Mouse (Mus musculus): ENCODE results near the gene Birc2. TPM values are rescaled to one million over a fixed set of nuclear protein-coding genes. Genes with fewer than 3 reads are reported as not detected.

The Birc2 gene
- polyA plus RNA-seq, 1 experiment from 2014 or later, result 29.7 TPM

DNA sequence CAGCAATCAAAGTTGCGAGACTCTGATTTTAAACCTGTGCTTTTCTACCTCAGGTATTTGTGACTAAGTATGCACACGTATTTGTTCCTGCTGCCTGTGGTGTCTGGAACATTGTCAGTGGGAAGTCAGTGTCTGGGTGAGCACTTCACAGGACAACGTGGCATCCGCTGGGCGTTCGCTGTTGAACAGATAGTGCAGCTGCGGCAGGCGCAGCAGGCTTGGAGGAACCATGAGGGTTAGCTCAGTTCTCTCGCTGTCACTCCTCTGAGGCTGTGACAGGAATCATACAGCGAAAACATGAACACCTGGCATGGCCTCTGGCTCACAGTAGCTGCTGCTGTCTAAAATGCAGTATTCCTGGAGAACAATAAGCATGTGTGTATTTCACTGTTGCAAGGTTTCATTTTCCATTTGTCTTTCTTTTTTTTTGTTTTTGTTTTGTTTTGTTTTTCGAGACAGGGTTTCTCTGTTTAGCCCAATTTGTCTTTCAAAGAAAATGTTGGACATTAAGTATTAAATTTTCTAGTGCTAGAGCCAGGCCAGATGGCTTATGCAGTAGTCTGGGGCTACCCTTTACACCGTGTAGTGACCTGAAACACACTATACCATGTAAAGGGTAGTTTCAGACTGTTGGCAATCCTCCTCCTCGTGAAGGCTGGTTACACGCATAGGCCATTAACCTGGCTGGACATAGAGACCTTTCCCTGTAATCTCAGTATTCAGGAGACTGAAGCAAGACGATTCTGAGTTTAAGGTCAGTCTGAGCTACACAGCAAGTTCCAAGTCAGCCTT lies 52.8 kb downstream of the Birc2 start:
- ATAC-seq (replicated peaks; ENCODE audit: extremely low read depth, insufficient read depth, low FRiP score), result peak; percentile 65
- Histone ChIP-seq H3K9ac (ENCODE audit: low read length) (no peak overlapping the region; the same call in 1 of the 2 replicates), H3K27ac (ENCODE audit: low read length) (peak overlapping the region; percentile 57), H3K36me3 (ENCODE audit: control insufficient read depth, insufficient read depth) (peaks cover 7% of the 10 kb centered on the region), H3K9me3 (replicated peaks; ENCODE audit: control insufficient read depth, low read length) (no peaks in the 10 kb centered on the region), H3K4me1 (ENCODE audit: control insufficient read depth, insufficient read depth, low read length) (peaks cover 17% of the 10 kb centered on the region), H3K4me2 (ENCODE audit: low read depth, low read length) (no peak overlapping the region), H3K4me3 (ENCODE audit: low read length) (no peak overlapping the region), H3K27me3 (ENCODE audit: control insufficient read depth, insufficient read depth, low read length) (no peaks in the 10 kb centered on the region)
- WGBS, result 67% methylated on average over 15 of the region's 15 CpGs

DNA sequence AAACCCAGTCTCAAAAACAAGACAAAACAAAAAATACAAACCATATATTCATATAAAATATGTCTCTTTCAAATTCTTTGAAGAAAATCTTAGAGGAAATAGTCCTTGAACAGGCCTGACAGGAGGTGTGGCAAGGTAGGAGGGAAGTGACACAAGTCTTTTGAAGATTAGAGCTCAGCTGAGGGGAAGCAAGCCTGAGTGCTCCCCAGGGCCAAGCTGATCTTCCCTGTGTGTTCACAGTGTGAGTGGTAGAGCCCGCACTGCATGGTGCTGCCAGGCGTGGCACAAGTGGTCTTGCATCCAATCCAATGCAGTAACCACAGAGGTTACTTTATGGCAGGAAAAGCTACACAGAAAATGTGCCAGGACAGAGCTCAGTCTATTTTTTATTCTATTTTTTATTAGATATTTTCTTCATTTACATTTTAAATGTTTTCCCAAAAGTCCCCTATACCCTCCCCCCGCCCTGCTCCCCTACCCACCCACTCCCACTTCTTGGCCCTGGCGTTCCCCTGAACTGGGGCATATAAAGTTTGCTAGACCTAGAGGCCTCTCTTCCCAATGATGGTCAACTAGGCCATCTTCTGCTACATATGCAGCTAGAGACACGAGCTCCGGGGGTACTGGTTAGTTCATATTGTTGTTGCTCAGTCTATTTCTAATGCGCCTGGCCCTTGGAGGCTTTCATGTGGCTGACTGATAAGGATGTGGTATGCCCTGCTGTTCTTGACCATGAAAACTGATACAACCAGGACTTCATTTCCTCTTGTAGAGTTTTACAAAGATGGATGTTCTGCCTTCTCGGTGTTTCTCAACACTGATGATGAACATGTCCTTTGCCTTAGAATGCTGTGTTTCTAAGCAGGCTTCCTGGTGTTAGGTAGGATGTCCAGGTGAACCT lies 56.4 kb downstream of the Birc2 start:
- Histone ChIP-seq H3K27me3 (ENCODE audit: control insufficient read depth, insufficient read depth, low read length) (no peaks in the 10 kb centered on the region), H3K36me3 (ENCODE audit: control insufficient read depth, insufficient read depth) (peaks cover 17% of the 10 kb centered on the region), H3K27ac (ENCODE audit: low read length) (no peak overlapping the region), H3K9ac (ENCODE audit: low read length) (no peak overlapping the region), H3K9me3 (replicated peaks; ENCODE audit: control insufficient read depth, low read length) (no peaks in the 10 kb centered on the region; the same call in 1 of the 2 replicates), H3K4me3 (ENCODE audit: low read length) (no peak overlapping the region), H3K4me2 (ENCODE audit: low read depth, low read length) (no peak overlapping the region), H3K4me1 (ENCODE audit: control insufficient read depth, insufficient read depth, low read length) (peaks cover 17% of the 10 kb centered on the region)
- ATAC-seq (replicated peaks; ENCODE audit: extremely low read depth, insufficient read depth, low FRiP score), result no peak
- 85% methylated on average over 8 of the region's 8 CpGs for WGBS

DNA sequence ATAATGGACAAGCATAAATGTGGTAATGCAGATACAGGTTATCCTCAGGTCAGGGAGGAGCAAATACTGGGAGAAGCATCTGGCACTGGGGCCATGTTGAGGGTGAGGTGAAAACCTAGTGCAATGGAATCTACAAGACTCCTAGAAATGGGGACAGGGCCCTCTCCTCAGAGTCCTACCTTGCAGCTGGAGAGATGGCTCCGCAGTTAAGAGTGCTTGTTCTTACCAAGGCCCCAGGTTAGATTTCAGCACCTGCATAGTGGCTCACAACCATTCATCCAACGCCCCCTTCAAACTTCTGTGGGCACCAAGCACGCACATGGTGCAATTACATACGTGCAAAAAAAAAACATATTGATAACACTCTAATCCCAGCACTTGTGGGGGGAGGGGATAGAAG lies 57.1 kb downstream of the Birc2 start:
- peaks cover 17% of the 10 kb centered on the region for H3K36me3 ChIP-seq (ENCODE audit: control insufficient read depth, insufficient read depth)
- H3K4me1 ChIP-seq (ENCODE audit: control insufficient read depth, insufficient read depth, low read length), result peaks cover 11% of the 10 kb centered on the region
- no peak overlapping the region for H3K4me3 ChIP-seq (ENCODE audit: low read length)
- H3K27ac ChIP-seq (ENCODE audit: low read length), result no peak overlapping the region
- H3K27me3 ChIP-seq (ENCODE audit: control insufficient read depth, insufficient read depth, low read length), result no peaks in the 10 kb centered on the region
- H3K9ac ChIP-seq (ENCODE audit: low read length), result no peak overlapping the region
- WGBS, result 92% methylated on average over 4 of the region's 4 CpGs
- no peak for ATAC-seq (replicated peaks; ENCODE audit: extremely low read depth, insufficient read depth, low FRiP score)
- no peak overlapping the region for H3K4me2 ChIP-seq (ENCODE audit: low read depth, low read length)
- H3K9me3 ChIP-seq (replicated peaks; ENCODE audit: control insufficient read depth, low read length), result no peaks in the 10 kb centered on the region; the same call in 1 of the 2 replicates

DNA sequence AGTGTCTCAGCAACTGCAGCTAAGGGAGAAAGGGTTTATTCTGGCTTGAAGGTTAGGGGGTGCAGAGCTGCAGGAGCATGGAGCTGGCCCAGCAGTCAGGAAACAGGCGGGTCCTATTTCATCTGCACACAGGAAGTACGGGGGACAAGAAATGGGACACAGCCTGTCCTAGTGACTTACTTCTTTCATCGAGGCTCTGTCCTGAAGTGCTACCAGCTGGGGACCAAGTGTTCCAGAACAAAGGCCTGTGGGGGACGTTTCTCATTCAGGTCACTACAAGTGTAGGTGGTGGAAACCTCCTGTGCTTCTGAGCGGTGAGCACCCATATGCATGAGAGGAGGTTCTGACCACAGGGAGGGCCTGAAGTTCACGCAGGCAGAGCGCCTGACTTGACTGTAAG lies 58.1 kb downstream of the Birc2 start:
- WGBS, result 85% methylated on average over 7 of the region's 7 CpGs
- Histone ChIP-seq H3K27ac (ENCODE audit: low read length) (no peak overlapping the region), H3K9ac (ENCODE audit: low read length) (no peak overlapping the region), H3K4me1 (ENCODE audit: control insufficient read depth, insufficient read depth, low read length) (peaks cover 5% of the 10 kb centered on the region), H3K9me3 (replicated peaks; ENCODE audit: control insufficient read depth, low read length) (no peaks in the 10 kb centered on the region; the same call in 1 of the 2 replicates), H3K27me3 (ENCODE audit: control insufficient read depth, insufficient read depth, low read length) (no peaks in the 10 kb centered on the region), H3K4me2 (ENCODE audit: low read depth, low read length) (no peak overlapping the region), H3K36me3 (ENCODE audit: control insufficient read depth, insufficient read depth) (peaks cover 18% of the 10 kb centered on the region), H3K4me3 (ENCODE audit: low read length) (no peak overlapping the region)
- no peak for ATAC-seq (replicated peaks; ENCODE audit: extremely low read depth, insufficient read depth, low FRiP score)

DNA sequence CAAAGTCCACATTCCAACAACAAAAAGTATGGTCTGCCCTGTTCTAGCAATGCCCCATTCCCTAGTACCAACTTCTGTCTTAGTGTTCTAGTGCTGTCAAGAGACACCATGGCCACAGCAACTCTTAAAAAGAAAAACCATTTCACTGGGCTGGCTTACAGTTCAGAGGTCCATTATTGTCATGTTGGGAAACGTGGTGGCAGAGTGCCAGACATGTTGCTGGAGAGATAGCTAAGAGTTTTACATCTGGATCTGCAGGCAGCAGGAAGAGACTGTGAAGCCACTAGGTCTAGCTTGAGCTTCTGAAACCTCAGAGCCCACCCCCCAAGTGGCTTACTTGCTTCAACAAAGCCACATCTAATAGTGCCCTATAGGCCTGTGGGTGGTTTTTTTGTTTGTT lies 59.2 kb downstream of the Birc2 start:
- Histone ChIP-seq H3K4me3 (ENCODE audit: low read length) (no peak overlapping the region), H3K27me3 (ENCODE audit: control insufficient read depth, insufficient read depth, low read length) (no peaks in the 10 kb centered on the region), H3K9ac (ENCODE audit: low read length) (no peak overlapping the region), H3K27ac (ENCODE audit: low read length) (no peak overlapping the region), H3K9me3 (replicated peaks; ENCODE audit: control insufficient read depth, low read length) (no peaks in the 10 kb centered on the region; the same call in 1 of the 2 replicates), H3K36me3 (ENCODE audit: control insufficient read depth, insufficient read depth) (peaks cover 20% of the 10 kb centered on the region), H3K4me1 (ENCODE audit: control insufficient read depth, insufficient read depth, low read length) (peaks cover 2% of the 10 kb centered on the region), H3K4me2 (ENCODE audit: low read depth, low read length) (no peak overlapping the region)
- WGBS, result 48% methylated on average over 1 of the region's 1 CpGs
- no peak for ATAC-seq (replicated peaks; ENCODE audit: extremely low read depth, insufficient read depth, low FRiP score)

DNA sequence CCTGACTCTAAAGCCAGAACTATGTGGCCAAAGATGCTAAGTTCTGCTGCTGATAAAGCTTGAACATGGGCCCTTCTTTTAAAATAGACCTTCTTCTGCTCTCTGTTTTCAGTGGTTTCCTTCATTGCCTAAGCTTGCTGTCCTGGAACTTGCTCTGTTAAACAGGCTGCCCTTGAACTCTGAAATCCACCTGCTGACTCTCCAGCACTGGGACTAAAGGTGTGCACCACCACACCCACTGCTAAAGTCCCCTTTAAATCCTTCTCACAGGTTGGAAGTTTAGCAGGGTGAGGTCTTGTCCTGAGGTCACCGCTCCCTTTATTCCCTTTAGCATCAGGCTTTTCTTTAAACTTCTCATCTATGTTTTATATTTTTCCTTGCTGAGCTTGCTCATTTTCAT lies 59.9 kb downstream of the Birc2 start:
- H3K4me3 ChIP-seq (ENCODE audit: low read length), result no peak overlapping the region
- H3K4me1 ChIP-seq (ENCODE audit: control insufficient read depth, insufficient read depth, low read length), result peaks cover 10% of the 10 kb centered on the region
- H3K27ac ChIP-seq (ENCODE audit: low read length), result no peak overlapping the region
- H3K9me3 ChIP-seq (replicated peaks; ENCODE audit: control insufficient read depth, low read length), result no peaks in the 10 kb centered on the region; the same call in 1 of the 2 replicates
- H3K36me3 ChIP-seq (ENCODE audit: control insufficient read depth, insufficient read depth), result peaks cover 16% of the 10 kb centered on the region
- no peak overlapping the region for H3K4me2 ChIP-seq (ENCODE audit: low read depth, low read length)
- no peak for ATAC-seq (replicated peaks; ENCODE audit: extremely low read depth, insufficient read depth, low FRiP score)
- no peak overlapping the region for H3K9ac ChIP-seq (ENCODE audit: low read length)
- 100% methylated on average over 1 of the region's 1 CpGs for WGBS
- no peaks in the 10 kb centered on the region for H3K27me3 ChIP-seq (ENCODE audit: control insufficient read depth, insufficient read depth, low read length)

DNA sequence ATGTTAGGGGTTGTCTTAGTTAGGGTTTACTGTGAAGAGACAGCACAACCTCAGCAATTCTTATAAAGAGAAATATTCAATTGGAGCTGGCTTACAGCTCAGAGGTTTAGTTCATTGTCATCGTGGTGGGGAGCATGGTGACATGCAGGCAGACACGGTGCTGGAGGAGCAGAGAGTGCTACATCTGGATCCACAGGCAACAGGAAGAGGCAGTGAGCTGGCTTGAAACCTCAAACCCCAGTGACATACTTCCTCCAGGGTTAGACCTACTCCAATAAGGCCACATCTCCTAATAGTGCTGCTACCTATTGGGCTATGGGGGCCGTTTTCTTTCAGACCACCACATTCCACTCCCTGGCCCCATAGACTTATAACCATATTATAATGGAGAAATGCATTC lies 60.9 kb downstream of the Birc2 start:
- peaks cover 12% of the 10 kb centered on the region for H3K4me1 ChIP-seq (ENCODE audit: control insufficient read depth, insufficient read depth, low read length)
- no peak overlapping the region for H3K9ac ChIP-seq (ENCODE audit: low read length)
- H3K4me3 ChIP-seq (ENCODE audit: low read length), result no peak overlapping the region
- peaks cover 16% of the 10 kb centered on the region for H3K36me3 ChIP-seq (ENCODE audit: control insufficient read depth, insufficient read depth)
- H3K27me3 ChIP-seq (ENCODE audit: control insufficient read depth, insufficient read depth, low read length), result no peaks in the 10 kb centered on the region
- 85% methylated on average over 3 of the region's 3 CpGs for WGBS
- ATAC-seq (replicated peaks; ENCODE audit: extremely low read depth, insufficient read depth, low FRiP score), result no peak
- no peak overlapping the region for H3K27ac ChIP-seq (ENCODE audit: low read length)
- no peak overlapping the region for H3K4me2 ChIP-seq (ENCODE audit: low read depth, low read length)
- no peaks in the 10 kb centered on the region; the same call in 1 of the 2 replicates for H3K9me3 ChIP-seq (replicated peaks; ENCODE audit: control insufficient read depth, low read length)

DNA sequence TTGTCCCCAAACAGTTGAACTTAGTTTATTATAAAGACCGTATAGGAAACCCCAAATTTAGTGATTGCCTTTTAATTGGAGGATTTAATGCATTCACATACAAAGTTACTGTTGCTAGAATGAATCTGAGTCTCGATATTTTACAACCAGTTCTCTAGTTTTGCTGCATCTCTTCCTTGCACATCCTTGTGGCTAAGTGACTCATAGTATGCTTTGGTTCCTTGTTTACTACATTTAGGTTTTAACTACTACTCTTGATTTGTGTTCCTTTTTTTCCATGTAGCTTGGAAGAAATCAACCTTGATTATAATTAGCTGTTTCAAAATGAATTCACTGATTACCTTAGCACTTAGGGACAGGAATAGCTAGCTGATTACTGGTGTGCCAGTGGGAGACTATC lies 61.9 kb downstream of the Birc2 start:
- peaks cover 19% of the 10 kb centered on the region for H3K4me1 ChIP-seq (ENCODE audit: control insufficient read depth, insufficient read depth, low read length)
- no peaks in the 10 kb centered on the region for H3K27me3 ChIP-seq (ENCODE audit: control insufficient read depth, insufficient read depth, low read length)
- H3K4me2 ChIP-seq (ENCODE audit: low read depth, low read length), result no peak overlapping the region
- no peak overlapping the region for H3K27ac ChIP-seq (ENCODE audit: low read length)
- H3K9ac ChIP-seq (ENCODE audit: low read length), result no peak overlapping the region
- H3K9me3 ChIP-seq (replicated peaks; ENCODE audit: control insufficient read depth, low read length), result no peaks in the 10 kb centered on the region; the same call in 1 of the 2 replicates
- 89% methylated on average over 2 of the region's 2 CpGs for WGBS
- ATAC-seq (replicated peaks; ENCODE audit: extremely low read depth, insufficient read depth, low FRiP score), result no peak
- H3K36me3 ChIP-seq (ENCODE audit: control insufficient read depth, insufficient read depth), result peaks cover 16% of the 10 kb centered on the region
- H3K4me3 ChIP-seq (ENCODE audit: low read length), result no peak overlapping the region

DNA sequence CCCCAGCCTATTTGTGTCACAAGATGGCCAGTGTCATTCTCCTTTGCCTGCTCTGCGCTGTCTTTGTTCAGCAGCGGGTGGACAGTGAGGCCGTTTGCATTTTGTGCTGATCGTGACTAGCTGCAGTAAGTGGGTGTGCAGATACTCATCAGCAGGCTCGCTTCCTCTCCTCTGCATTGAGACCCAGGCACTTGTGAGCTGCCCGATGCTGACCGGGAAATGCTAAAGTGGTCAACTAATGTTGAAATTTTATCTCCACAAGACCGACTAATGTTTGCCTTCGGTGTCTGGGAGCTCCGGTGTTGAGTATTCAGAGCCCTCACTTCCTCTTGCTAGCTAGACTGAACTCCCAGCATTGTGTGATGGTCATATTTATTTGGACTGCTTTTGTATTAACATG lies 62.3 kb downstream of the Birc2 start:
- 56% methylated on average over 10 of the region's 10 CpGs for WGBS
- Histone ChIP-seq H3K36me3 (ENCODE audit: control insufficient read depth, insufficient read depth) (peaks cover 16% of the 10 kb centered on the region), H3K4me2 (ENCODE audit: low read depth, low read length) (no peak overlapping the region), H3K9ac (ENCODE audit: low read length) (no peak overlapping the region), H3K4me3 (ENCODE audit: low read length) (no peak overlapping the region), H3K4me1 (ENCODE audit: control insufficient read depth, insufficient read depth, low read length) (peaks cover 24% of the 10 kb centered on the region), H3K27me3 (ENCODE audit: control insufficient read depth, insufficient read depth, low read length) (no peaks in the 10 kb centered on the region), H3K27ac (ENCODE audit: low read length) (no peak overlapping the region), H3K9me3 (replicated peaks; ENCODE audit: control insufficient read depth, low read length) (no peaks in the 10 kb centered on the region; the same call in 1 of the 2 replicates)
- no peak for ATAC-seq (replicated peaks; ENCODE audit: extremely low read depth, insufficient read depth, low FRiP score)
